Mouse (Mus musculus): Measurements from ENCODE around the gene Pip4k2a.

The Pip4k2a gene

DNA sequence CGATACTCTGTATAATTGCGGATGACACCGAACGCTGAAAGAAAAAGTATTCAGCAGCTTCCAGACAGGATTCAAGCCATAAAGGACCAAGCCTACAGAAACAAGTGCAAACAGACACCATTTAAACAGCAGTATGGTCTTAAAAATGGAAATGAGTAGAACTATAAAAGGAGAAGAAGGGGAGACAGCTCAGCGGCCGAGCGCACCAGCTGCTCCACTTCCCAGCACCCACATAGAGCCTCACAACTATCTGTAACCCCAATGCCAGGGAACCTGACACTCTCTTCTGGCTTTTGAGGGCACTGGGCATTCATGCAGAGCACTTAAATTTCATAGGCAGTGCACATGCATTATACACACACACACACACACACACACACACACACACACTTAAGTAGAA is 18.3 kb downstream of the Pip4k2a start:
- DNase-seq (ENCODE audit: low spot score), result no peak

DNA sequence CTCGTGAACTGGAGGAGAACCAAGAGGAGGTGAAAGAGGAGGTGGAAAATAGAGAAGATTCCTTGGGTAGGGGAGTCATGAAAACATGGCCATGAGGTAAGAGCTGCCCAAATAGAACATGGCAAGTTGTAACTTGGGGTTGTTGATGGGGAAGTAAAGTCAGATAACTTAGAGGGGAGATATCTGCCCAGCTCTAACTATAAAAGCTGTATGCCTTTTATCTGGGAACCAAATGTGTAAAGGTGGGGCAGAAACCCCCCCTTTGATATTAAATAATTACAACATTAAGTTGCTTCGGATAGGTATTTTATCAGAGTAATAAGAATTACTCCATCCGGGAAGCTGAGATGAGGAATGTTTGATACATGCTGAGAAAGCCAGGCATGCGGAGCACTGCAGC is 18.9 kb downstream of the Pip4k2a start:
- DNase-seq (ENCODE audit: low spot score), result no peak

DNA sequence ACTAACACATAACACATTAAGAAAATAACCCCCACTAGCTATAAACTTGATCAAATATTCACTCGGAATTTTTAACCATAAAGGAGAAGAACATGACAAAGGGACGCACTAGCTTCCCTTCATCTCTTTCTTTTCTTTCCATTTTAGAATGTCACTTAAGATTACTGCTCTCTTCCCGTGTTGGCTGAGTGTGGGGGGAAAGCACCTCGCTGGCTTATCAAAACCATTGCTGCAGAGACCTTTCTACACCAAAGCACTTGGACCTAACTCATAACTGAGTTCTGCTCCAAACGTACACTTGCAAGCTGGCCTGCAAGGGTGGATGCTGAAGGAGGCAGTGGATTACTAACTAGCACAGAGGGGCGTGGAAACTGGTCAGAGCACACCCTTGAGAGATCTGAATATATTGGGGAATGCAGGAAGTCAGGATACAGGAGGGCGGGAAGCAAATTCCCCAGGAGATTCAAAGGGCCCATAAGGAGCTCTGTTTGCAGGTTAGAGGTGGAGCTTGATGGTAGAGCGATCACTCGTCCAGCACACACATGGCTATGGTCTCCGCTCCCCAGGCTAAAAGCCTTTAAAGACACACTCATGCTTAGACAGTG is 20.6 kb downstream of the Pip4k2a start:
- no peak for DNase-seq (ENCODE audit: low spot score)

DNA sequence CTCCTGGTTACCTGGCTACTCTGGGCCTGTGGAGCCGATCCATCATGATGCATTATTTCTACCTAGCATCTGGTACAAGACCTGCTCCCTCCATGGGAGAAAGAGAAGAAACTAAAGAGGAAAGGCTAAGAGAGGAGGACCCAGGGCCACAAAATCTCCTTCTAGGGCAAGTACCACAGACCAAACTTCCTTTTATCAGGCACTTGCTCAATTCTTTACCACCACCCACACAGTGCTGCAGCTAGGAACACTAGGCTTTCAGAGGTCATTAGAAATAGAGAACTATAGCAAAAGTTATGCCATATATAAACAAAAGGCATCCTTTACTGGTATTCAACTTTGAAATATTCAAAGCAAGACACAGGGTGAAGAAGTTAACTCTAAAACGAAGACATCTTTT is 21.8 kb downstream of the Pip4k2a start:
- DNase-seq (ENCODE audit: low spot score), result no peak

DNA sequence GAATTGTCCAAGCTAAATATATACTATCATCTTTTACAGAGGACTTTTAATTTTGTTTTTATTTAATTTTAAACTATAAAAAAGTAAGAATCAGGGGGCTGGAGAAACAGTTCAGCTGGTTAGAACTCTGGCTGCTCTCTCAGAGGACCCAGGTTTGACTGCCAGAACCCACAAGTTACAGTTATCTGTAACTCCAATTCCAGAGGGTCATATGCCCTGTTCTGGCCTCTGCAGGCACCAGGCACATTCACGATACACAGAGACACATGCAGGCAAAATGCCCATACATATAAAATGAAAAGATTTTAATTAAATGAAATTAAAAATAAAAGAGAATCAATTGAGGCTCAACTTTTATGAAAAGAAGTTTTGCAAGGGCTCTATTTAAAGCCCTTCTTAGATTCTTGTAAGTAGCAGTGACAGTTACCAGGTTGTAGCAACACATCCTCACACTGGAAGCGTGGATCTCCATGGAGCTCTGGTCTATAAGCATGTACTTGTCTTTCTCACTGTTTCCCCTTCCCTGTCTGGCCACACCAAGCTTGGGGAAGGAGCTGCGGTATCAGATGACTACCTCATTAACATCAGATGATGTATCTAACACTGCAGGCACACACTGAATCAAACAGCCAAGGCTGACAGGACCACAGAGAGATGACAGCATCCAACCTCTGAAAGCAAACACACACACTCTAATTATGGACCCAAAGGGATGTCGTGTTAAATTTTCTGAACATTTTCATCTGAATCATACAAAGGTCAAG is 22.9 kb downstream of the Pip4k2a start:
- DNase-seq (ENCODE audit: low spot score), result no peak

DNA sequence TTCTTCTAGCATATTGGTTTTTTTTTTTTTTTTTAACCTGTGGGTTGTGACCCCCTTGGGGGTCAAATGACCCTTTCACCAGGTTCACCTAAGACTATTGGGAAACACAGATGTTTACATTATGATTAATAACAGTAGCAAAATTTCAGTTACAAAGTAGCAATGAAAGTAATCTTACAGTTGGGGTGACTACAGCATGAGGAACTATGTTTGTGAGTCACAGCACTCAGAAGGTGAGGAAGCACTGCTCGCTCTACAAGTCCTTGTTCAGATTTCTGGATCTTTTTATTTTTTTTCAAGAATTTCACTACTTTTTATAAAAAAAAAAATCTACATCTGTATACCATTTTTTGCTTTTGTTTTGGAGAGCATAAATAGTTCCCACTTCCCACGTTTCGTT is 26.4 kb downstream of the Pip4k2a start:
- DNase-seq (ENCODE audit: low spot score), result no peak

DNA sequence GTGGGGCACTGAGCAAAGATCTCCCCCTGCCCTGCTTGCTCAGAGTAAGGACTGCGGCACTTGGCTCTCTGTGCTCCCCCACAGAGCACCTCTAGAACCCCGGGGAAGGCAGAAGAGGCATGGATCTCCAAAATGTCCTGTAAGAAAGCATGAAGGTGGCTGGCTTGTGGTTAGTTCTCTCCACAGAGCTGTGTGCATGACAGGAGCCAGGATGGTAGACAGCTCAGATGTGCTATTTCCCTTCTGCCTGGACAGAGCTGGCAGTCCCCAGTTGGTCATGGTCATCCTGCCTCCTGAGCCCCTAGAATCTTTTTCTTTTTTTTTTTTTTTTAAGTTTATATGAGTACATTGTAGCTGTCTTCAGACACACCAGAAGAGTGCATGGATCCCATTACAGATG is 27.5 kb downstream of the Pip4k2a start:
- no peak for DNase-seq (ENCODE audit: low spot score)

DNA sequence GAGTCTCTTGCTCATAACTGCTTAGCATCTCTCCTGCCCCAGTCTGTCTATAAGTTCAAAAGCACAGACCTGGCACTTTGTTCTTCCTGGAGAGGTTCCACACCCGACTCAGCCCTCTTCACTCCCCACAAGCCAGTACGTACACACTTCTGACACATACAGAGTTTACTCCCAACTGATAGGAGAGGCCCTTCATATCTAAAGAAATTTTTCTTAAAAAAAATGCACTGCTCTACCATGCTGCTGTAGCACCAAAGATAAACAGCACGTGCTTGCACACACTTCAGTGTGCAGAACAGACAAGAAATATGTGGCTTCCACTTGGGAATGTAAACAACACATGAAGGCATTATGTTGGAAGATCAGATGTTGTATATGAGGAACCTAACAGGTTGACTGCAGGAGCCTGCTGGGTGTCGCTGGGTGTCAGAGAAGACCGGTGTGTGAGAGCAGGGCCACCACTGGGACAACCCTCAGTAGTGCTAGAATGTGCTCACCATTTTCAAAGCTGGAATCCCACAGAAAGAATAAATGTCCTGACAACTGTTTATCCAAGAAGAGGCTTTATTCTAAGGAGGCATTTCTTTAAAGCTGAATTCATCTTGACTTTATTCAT is 28.8 kb downstream of the Pip4k2a start:
- no peak for DNase-seq (ENCODE audit: low spot score)

DNA sequence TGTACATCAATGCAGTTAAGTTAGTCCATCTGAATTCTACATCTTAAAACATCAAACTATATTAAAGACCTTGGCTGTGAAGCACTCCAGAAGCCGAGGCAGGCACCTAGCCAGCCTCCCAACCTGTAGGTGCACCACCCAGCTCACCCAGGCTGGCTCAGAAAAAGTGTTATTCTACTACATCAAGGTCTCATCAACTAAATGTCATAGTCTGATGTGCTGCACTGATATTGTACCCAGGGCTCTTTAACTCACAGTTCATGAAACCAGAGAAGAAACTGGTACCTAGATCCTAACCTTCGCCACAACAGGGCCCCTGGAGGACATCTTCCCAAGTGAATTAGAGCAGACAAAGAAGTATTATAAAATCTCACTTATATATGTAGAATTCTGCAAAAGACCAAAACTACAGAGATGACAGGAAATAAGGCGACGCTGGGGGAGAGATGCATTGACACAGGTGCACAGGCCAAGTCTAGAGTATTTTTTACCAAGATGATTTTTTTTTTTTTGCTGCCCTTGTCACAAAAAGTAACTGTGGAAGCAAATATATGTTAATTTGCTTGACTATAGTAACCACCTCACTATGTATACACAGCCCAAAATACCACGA is 30.4 kb downstream of the Pip4k2a start:
- DNase-seq (ENCODE audit: low spot score), result no peak

DNA sequence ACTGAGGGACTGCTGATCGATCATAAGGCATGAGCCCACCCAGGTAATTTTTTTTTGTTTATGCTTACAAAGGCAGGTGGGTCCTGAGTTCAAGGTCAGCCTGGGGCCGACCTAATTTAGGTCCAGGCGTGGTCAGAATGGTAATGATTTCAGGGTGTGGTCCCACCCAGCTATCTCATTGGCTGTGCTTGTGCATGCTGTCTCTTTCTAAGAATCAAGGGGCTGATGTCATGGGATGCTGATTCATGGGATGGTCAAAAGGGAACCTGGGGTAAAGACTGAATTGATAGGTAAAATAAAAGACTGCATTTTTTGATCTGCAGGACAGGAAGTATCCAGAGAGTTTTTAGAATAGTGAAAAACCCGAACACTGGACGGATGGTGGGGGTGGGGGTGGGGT is 31.4 kb downstream of the Pip4k2a start:
- no peak for DNase-seq (ENCODE audit: low spot score)

DNA sequence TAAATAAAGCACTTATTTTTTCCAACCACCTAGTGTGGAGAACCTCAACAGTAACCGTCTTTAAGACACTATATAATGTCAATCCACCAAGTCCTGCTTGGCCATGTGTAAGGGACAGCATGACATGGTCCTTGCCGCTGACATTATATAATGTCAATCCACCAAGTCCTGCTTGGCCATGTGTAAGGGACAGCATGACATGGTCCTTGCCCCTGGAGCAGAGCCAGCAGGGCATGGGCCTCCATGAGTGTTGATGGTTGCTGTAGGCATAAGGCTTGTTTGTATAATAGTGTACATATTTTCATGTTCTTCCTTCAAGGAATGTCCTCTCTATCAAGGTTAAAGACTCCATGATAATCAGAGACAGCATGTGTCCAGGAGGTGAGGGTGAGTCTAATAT is 32.0 kb downstream of the Pip4k2a start:
- no peak for DNase-seq (ENCODE audit: low spot score)

DNA sequence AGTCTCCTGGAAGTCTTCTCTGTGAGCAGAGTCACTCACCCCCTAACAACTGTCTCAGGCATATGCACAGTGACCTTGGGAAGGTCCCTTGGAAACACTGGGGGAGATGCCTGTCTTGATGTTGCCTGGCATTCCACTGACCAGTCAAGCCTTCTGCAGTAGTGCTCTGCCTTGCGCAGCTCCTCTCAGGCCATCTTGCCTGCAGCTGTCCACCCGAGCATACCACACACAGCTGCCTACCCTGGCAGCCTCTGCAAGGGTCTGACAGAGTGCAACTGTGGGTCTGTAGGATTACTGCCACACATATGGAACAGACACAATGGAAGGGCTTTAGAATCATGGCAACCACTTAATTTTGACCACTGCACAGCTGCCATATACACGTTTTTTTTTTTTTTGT is 32.8 kb downstream of the Pip4k2a start:
- no peak for DNase-seq (ENCODE audit: low spot score)

DNA sequence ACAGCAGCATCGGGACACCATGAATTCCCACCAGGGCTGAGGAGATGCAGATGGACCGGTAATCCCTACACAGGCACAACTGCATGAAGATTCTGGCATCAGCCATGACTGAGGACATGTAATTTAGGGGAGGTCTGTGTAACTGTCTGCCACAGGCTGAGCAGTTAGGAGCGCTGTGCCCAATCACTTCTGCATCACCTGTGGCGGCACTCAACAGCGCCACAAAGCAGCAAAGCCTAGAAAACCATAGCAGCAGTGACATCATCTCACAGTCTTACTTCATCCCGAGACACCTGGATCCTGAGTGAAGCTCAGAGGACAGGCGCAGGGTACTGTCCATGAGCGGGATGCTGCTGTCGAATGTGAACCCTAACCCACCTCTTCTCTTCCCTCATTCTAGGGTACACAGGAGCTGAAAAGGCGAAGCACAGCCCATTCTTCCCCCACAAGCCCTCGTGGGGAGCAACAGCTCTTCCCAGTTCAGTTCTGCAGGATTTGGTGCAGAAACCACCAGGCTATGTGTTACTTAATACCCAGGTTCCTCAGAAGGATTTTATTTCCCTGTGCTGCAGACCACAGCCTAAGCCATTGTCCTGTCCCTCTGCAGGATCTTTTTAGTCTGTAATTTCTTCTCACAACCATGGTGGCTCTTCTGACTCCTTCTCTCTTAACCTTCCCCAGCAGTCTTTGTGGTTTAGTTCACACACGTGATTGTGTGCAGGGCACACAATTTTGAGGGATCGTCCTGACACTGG is 34.5 kb downstream of the Pip4k2a start:
- DNase-seq (ENCODE audit: low spot score), result no peak

DNA sequence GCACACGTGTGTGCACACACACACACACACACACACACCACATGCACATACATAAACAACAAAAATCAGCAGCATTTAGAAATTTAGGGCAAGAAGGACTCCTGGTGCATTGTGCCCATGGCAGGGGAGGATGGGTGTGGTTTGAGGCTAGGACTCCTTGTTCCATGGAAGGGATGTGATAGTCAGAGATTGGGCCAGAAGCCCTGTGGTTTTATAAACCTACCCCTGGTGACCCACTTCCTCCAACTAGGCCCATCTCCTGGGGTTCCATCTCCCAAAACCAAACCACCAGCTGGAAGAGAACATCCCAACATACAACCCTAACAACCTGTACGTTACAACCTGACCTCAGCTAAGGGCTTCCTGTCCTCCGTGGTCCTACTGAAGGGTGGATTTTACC is 35.4 kb downstream of the Pip4k2a start:
- no peak for DNase-seq (ENCODE audit: low spot score)

DNA sequence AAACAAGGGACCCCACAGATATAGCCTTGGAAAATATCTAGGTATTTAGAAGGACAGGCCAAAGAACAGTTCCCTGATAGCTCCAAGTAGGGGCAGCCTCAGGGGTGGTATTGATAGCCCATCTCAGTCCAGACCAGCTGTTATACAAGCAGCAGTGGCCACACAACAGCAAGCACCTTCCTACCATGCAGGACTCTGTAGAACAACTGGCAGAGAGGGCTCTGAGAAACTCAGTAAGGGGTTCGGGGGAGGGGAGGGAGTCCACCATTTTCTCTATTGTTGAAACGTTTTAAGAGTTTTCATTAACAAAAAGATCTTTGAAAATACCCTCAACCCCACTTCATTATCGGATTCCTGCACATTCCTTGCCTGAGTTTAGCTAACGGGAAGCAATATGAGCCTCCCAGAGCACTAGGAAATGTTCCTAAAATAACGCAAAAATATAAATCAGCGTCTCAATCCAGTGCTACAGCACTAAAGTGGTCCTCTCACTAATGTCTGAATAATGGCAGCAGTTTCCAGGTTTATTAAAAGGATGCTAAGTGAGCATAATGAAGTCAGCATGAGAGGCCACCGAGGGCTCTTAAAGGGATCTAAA is 37.5 kb downstream of the Pip4k2a start:
- no peak for DNase-seq (ENCODE audit: low spot score)

DNA sequence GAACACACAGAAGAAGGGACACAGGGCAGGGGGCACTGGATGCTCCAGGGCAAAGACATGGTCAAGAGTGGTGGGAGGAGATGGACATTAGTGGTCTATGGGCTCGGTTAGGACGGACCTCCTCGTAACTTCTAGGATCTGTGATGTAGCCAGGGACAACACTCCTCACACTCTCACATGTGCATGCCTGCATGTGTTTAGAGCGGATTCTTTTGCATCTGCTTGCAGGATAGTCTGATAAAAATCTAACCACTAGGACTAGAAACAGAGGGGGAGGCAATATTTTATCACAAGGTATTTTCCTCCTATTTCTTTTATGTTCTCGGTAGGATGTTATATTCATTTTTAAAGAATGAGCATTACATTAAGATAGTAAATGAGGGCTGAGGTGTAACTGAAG is 38.4 kb downstream of the Pip4k2a start:
- DNase-seq (ENCODE audit: low spot score), result no peak

DNA sequence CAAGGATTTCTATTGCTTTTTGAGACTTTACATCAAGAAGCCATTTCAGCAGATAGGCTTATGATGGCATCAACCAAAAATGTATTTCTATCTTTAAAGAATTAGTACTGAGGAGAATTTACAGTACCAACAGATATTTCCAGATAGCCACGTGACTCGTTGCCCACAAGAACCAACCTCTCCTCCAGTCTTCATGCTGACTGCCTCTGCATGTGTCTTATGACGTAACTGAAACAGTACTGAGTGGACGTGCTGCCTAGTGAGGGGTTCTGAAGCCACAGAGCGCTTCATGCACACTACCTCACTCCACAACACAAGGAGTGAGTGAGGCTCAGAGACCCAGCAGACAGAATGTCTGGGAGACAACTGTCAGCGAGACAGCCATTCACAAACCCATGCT is 38.9 kb downstream of the Pip4k2a start:
- no peak for DNase-seq (ENCODE audit: low spot score)

DNA sequence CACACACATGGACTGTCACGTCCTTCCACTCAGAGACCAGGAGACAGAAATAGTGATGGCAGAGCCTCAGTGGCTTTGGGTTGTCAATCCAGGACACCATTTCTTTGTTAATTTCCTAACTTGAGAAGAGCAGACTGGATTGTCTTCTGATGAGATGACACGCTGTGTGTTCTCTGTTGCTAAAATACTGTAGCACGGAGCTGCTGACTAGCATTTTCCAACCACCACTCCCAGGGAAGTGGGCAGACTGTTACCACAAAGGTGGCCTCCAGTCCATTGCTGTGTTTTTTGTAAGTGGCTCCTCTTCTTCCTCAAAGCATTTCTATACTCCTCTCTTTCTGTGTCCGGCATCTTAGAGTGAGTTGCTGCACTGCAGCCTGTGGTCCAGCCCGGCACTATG is 39.4 kb downstream of the Pip4k2a start:
- no peak for DNase-seq (ENCODE audit: low spot score)

DNA sequence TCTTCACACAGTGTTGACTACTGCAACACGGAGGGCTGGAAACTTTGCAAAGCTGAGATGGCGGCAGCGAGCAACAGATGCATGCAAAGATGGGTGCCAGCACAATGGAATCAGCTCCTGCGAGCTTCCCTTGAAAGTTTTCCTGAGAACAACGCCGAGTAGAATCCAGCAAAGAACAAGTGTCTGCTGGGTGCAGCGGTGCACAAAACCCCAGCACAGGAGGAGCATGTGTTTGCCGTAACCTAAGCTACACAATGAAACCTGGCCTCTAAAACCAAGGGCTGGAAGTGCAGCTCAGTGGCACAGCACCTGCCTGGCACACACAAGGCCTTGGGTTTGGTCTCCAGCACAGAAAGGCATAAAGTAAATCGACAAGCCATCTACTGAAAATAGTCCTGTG is 39.9 kb downstream of the Pip4k2a start:
- DNase-seq (ENCODE audit: low spot score), result no peak

DNA sequence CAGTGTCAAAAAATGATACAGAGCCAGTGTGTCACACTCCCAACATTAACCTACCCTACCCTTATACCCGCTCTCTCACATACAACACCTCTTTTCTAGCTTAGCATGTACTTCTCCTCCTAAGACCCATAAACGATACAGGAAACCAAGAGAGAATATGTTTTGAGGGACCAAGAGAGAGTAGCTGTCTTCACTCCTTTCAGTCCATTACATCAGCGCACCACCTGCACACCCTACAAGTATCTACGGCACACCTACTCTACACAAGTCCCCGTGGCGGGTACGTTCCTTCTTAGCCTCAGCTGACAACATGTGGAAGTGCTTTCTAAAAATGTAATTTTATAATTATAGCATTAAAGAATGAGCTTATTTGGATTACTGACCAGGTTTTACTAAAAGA is 40.5 kb downstream of the Pip4k2a start:
- no peak for DNase-seq (ENCODE audit: low spot score)

DNA sequence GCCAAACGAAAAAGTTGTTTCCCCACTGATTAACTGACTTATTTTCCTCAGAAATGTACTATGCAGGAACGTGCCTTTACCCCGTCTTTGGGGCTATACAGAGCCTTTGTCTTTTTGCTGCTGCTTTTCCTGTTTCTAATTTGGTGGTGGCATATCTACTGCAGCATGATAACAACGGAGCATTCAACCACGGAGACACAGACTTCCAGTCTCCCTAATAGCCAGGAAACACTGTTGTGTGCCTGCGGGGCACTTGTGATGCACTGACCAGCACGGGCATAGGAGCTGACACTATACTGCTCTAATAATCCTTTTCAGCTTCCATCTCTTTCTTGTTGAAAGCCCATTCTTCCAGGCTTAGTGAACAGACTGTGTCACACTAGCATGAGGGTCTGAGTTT is 41.0 kb downstream of the Pip4k2a start:
- DNase-seq (ENCODE audit: low spot score), result no peak

DNA sequence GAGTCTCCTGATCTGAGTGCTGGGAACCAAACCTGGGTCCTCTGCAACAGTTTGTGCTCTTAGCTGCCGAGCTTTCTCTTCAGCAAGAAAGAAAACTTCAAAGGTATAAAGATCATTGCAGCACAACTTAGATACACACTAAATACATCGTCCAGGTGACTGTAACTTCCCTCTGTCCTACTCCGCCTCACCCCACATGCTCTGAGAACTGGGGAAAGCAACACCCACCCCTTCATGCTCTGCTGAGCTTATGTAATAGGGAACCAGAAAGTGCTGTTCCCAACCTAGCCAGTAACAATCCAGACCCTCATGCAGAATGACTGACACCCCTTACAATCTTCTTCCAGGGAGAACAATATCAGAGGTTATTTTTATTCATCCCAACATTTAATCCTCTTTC is 41.5 kb downstream of the Pip4k2a start:
- DNase-seq (ENCODE audit: low spot score), result no peak

Data from ovary, postnatal 14 days (tissue).